Mouse (Mus musculus) megakaryocyte progenitor cell, adult 5-6 weeks (primary cell): Measurements from ENCODE around the gene C8b. TPM values are rescaled to one million over a fixed set of nuclear protein-coding genes. Genes with fewer than 3 reads are reported as not detected.

Experiments
- ATAC-seq: replicated peaks from 2 replicates; pipeline ENCODE4 v1.8.0; 2016; ENCODE audit warnings: mild to moderate bottlenecking, moderate TSS enrichment, inconsistent platforms; ENCODE audit not compliant: poor library complexity
- total RNA-seq, 2 experiments: library from RNA; stranded (forward) in 1 of 2; stranded (reverse) in 1 of 2; fragments of 157-497, 149-512 nt in 1 of 2; fragments of 200-1000 nt in 1 of 2; gene quantifications; 2 replicates each; pipeline versions ENCODE4 v1.2.3 to v1.2.4; 2015 to 2017

Gene C8b
- total RNA-seq (2015), result not detected in 2 replicates
- not detected in 2 replicates for total RNA-seq (2017)

DNA sequence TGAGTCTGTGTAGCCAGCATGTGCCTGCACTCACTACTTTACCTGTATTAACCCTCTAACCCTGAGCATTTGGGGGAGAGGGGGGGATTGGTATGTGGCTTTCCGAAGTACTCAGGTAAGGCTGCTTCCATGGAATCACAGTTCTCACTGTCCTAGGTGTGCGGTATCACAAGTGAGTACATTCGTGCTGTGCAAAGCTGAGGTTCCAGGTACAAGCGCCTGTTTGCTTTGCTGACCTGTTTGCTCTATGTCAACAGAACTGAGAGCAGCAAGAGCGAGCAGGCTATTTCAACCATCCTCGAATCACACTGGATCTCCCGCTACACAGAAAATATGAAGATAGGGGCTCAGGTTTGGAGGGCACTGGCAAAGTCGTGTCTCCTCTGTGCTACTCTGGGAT is at the start of gene C8b:
Gene C8b, plus strand, starts transcription at position 253 of the 400 bp plus-strand sequence.
- ATAC-seq, result no peak

DNA sequence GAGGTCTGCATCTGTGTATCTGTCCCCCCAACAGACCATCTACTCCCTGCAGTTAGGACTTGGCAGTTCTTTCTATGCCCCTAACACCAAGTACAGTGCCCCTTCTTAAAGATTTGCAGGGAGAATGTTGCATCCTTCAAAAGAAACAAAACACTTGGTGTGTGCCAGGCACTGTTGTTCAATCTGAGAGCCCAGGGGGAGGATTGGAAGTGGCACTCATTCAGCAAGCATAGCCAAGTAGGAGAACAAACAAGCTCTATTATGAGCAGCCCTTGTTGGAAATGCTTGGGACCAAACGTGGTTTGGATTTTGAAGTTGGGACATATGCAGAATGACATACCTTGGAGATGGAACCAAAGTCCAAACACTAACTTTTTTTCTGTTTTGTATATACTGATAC is 49.6 kb upstream of the C8b start:
- ATAC-seq, result no peak

DNA sequence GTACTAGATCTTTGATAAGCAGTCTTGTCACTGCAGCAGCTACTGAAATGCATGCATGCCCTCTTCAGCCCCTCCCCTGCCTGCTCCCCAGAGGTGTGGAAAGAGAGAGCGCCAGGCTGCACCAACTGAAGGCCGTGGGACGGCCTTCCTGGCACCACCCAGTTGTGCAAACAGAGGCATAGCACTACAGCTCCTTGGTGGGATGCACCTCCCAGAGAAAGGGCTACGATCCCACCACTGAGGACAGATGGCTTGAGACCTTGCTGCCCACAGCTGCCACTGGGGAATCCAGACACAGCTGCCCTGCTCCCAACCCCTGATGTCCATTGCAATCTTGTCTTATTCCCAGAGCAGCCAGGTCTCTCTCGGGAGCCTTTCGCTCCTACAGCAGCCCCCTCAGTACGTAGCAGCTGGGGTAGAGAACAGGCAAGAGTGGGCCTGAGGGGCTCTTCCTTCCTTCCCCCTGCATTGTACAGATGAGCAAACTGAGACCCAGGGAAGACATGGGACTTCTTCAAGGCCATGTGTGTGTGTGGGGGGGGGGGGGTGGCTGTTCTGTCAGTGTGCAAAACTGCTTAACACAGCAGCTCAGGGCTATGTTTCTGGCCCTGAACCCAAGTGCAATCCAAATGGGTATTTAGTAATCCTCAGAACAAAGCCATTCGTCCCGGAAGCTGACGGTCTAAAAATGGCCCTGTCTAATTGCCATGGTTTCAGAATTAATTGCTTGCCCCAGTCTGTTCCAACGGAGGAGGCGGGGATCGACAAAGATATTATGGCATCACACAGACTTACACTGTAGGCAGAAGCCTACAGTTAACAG is 46.9 kb upstream of the C8b start:
- peak; percentile 82 for ATAC-seq

DNA sequence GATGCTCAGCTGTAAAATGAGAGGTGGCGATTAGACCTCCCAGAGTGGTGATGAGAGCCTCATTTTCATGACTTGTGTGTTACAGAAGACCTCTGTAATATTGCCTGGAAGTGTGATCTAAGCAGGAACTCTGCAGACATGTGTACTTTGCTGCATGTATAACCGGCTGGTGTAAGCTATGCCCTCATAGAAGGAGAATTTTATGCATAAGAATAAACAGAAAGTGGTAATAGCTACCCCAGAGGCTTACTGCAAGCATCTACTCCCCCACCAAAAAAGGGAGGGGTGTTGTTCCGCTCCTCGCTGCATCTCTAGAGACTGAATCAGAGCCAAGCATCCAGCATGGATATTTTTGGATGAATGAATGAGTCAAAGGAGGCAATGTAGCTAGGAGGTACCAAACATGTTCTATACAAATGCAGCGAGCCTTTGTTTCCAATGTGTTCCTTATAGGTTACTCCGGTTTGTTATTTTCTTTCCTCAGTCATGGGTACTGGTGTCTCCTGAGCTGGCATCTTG is 42.5 kb upstream of the C8b start:
- ATAC-seq, result no peak

DNA sequence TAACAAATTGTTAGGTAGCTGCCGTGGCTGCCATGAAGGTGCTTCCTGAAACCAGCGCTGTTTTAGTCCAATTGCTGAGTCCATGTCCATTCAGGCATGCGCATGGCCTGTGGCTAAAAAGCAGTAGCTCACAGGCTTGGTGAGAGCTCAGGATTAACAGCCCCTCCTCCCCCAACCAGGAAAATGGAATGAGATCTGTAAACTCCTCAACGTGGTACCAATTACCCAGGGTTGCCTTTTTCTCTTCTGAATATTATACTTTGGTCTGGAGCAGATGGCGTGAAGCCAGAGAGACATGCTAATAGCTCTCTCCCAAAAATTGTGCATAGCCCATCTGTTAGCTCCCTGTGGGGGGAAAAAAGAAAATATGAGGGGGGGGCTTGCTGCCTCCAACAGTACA is 41.9 kb upstream of the C8b start:
- ATAC-seq, result no peak

DNA sequence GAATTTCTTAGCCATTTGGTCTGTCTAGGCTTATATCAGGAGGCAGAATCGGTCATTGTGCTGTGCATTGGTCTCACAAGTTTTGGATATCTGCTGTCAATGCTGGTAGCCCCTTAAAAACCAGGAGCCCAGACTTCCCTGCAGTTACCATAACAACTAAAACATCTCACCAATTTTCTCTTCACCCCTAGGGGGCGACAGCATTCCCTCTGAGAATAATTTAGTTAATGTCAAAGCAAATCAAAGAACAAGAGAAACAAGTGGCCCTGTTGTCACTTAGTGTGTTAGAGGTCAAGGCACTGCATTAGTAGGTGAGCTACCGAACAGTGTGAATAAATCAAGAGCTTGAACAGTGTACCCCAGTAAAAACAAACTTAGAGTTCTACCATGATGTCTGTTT is 40.4 kb upstream of the C8b start:
- no peak for ATAC-seq

DNA sequence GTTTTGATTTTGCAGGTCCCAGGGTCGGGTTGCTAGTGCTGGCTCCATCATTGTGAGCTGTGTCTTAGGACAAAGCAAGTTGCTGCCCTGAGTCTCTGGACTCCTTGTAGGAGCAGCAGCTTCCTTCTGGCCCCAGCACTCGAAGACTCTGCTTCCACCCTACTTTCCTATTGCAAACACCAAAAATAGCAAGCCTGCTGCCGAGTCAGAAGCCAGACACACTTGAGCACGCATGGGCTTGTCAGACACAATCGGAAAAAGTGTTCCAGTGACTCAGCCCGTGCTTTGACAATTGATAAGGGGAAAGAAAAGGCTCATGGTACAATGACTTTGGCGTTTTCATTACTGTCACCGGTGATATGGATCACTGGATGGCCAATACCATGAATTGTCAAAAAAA is 36.9 kb upstream of the C8b start:
- no peak for ATAC-seq

DNA sequence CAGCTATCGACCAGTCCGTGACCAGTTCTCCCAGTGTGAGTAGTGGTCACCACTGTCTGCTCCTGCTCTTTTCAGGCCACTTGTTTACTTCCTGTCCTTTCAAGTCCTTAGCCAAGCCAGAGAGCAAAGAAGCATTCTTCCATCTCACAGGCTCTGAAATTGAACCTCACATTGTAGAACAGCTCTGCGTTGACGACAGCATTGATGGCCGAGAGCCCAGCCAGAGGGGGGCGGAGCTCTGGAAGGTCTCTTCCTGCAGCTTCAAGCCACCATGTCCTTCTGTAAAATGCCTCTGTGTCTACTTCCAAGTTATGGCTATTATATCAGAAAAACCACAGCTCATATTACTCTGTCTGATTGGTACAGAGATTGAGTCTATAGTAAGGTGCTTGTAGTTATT is 19.6 kb upstream of the C8b start:
- ATAC-seq, result no peak

DNA sequence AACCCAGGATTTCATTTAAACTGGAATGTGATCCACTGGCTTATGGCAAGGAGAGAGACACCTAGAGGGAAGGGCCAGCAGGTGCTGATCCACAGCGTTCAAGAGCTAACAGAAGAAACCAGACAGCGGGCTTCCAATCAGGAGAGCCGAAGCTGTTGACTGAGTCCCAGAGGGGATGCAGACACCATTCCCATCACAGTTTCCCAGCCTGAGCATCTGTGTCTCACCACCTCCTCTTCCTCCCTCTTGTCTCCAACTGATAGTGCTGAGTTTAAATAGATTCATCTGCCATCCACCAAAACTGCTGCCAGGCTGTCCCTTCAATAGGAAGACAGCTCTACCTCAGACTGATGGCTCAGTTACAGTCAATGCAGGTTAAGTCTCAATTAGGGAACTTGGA is 12.0 kb upstream of the C8b start:
- no peak for ATAC-seq

DNA sequence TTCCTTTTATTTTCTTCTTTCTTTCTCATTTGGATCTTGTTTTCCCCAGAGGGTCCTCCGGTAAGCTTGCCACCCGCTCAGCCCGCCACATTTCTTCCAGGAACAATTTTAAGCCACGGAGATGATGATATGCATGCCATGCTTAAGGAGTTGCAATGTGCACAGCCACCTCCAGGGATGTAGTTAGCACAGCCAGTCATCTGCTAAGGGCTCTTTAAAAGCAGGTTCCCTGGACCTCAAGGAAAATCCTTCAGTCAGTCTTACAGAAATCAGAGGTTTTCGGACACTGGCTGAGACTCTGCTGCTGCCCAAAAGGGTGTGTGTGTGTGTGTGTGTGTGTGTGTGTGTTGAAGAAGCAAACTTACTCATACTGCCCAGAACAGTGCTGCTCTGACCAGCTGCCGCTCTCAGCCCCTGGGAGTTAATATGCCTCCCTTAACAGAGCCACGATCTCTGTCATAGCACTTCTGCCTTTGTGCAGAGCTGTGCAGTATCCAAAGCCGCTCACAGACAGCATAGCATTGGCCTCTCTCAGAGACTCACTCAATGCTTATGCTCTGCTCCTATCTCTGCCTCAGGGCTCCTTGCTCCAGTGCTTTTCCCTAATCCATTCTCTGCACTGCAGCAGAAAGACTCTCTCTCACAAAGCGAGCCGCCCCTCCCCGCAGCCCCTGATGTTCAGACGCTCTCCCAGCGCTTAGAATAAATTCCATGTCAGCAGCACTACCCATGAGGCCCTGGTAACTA is 5.1 kb upstream of the C8b start:
- ATAC-seq, result no peak

DNA sequence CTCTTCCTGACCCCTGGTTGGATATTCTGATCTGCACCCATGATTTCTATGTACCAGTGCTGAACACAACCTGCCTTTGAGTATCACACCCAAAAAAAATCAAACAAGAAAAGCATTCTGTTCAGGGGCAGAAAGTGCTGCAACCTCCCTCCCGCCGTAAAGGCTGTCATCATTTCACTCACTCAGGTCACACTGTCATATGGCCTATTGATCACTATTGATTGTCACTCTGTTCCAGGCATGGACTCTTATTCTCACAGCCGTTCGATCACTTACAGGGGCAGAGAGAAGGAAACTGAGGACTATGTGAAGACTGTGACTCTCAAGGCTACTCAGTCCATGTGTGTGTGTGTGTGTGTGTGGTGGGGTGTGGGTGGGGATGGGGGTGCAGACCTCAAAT is 2.1 kb downstream of the C8b start:
- no peak for ATAC-seq

DNA sequence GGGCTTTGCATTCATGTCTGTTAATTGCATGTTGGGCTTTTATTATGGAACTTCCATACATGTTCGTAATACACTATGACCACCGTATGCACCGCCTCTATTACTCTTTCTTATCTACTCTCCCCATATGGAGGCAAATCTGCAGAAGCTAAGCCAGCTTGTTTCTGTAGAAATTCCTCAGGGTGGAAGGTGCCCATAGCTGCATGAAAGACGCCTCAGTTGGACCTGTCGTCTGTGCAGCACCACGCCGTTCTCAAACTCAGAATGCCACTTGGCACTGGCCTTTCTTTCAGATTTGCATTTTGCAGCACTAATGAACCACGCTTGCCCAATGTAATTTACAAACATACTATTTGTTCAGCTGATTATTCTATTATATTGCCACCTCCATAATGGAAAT is 3.5 kb downstream of the C8b start:
- no peak for ATAC-seq

DNA sequence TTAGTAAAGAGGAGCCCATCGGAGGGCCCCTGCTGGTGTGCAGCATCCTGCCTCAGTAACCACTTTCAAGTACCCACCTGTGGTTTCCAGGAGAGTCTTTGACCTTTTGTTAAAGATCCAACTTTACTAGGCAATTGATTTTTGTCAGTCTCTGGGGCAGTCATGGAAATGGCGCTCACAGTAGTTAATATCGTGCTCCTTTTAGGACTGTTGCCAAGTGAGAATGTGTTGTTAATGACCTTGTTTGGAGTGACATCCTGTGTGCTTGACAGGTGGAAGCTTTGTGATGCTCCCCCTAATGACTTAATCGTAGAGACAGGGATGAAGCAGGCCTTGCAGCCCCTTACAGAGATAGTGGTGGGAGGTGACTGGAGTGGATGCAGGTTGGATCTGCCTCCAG is 4.2 kb downstream of the C8b start:
- no peak for ATAC-seq

DNA sequence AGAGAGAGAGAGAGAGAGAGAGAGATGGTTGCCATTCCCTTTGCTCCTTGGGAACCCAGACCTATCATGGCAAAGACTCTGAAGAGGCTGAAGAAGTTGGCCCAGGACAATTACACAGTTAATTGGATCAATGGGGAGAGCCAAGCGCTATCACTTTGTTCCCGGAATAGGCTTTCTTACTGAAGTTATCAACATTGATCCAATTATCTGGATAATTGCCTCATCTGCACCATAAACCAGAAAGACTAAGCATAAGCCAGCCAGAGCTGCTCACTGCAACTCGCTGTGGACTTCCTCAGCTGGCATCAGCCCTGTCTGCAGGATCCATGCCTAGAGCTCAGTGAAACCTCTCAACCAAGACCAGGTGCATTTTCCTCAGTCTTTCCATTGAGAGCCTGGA is 9.5 kb downstream of the C8b start:
- no peak for ATAC-seq

DNA sequence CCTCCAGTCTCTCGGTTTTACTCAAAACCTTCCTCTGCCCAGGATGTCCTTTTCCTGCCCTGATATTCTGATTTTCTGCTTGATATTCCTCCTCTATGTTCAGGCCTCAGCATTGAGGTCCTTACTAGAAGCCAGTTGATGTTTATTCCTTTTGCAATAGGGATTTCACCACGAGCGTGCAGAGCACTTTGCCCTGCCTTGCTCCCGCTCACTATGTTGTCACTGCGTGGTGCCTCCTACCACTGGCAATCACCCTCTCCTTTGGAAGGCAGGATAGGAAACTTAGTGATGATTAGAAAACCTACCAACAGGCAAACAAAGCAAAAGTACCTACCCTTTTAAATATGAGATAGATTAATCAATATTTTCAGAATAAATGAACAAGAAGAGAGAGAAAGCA is 13.3 kb downstream of the C8b start:
- ATAC-seq, result no peak

DNA sequence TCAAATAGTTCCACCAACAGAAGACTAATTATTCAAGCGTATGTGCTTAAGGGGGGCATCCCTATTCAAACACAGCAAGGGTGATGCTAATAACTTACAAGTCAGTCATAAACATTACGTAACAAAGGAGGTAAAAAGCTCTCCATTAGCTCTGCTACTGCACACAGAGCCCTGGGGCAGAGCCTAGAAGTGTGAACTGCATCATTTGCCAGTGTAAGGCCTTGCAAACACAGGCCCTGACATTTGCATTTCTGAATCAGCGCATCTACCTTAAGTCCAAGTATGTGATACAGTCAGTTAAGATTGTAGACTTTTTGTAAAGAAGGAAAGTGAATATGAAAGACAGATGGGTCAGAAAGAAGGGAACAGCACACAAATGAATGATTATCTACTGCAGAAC is 15.3 kb downstream of the C8b start:
- no peak for ATAC-seq

DNA sequence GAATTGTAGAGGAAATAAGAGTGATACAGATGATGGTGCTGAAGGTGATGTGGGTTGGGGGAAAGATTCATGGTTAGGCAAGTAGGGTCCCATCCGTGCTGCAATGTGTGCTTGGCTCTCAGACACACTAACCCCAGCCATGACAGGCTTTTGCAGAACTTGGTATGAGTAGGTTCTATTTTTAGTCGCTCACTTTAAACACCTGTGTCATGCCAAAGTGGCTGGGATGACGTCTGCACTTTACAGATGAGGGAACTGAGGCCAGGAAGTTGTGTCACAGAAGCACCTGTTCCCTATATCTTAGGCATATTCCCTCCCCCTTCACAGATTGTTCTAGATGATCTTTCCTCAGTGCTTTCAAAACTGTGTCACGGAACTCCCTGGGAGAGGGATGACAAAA is 16.2 kb downstream of the C8b start:
- no peak for ATAC-seq

DNA sequence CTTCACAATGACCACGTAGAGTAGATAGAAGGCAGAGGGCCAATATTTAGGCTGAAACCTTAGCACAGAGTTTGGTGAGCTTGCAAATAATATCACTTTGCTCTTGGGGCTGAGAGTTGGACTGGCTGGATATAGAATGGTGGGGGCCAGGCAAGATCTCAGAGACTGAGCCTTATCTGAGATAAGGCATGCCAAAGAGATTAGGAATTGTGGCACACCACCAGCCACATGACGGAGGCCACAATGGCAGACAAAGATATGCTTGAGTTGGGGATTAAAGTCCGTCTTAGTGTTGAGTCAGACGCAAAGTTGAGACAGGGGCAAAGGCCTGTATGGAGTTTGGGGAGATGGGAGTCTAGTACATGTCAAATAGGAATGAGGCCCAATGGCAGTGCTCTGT is 26.0 kb downstream of the C8b start:
- ATAC-seq, result no peak

DNA sequence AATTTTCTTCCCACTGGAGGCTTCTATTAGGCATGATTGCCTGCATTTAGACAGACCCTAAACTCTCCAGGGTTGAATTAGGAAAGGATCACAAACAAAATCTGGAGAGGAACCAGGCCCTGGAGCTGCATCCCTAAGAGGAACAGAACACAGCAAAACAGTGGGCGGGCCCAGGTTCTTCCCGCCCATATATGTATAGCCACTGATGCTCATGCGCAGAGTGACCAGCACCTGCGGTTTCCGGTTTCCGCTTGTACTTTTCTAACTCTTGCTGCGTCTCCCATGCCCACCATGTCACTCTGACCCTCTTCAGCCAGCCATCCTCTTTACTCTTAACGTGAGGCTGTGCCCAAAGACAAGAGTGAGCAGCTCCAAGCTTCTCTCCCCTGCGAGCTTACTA is 32.8 kb downstream of the C8b start:
- ATAC-seq, result no peak

DNA sequence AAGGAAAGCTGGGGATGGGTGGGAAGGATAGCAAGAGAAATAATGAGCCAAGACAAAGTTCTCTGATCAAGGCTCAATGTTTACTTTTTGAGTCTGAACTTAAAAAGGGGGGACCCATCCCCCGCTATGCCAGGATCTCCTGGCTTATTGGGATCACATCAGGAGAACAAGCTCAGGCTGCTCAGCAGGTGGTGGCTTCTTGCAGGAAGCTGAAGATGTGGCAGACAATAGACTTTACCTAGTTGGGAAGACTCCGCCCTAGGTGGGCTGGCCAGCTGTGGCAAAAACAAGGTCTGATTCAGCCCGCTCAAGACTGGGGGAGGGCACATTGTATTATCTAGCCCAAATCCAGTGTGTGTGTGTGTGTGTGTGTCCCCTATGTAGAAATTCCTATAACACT is 35.5 kb downstream of the C8b start:
- no peak for ATAC-seq

DNA sequence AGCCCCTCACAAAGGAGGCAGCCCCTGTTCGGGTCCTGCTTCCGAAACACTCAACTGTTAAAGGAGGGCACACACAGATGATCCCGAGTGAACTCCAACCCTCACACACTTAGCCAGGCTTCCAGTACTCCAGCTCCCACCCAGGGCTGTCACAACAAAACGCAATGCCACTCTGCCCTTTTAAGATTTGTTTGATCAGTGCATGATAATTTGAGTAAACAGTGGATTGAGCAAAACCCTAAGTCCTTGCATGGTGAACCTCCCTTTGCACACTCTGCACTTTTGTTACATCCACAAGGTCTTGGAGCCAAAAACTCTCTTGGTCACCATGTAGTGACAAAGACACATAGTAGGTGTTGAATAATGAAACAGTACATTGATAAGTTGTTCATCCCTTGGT is 38.0 kb downstream of the C8b start:
- ATAC-seq, result no peak
